Mouse (Mus musculus): ENCODE measurements at regions not wholly inside any gene's neighbourhood (a gene's known extent, or its start where the extent isn't known, plus 50 kb on each side); places are given as distances from the start of the nearest gene placed in this dataset.
"Not testable (repeated sequence)": the region's sequence is repeated elsewhere in the genome, so short reads cannot be mapped to it uniquely, and the experiment has no call there.

GRCm38 (mm10) chr10:14292701-14293100, 252.8 kb downstream of the Adgrg6 start:
- H3K4me1 ChIP-seq; H3K27me3 ChIP-seq; H3K9me3 ChIP-seq; ATAC-seq (ENCODE audit: low FRiP score, low read depth); H3K4me3 ChIP-seq; H3K36me3 ChIP-seq; H3K4me2 ChIP-seq (replicated peaks); H3K27ac ChIP-seq; H3K9ac ChIP-seq: not testable (repeated sequence)
- WGBS, result 86% methylated on average over 8 of the region's 8 CpGs

GRCm38 (mm10) chr10:14287551-14287950, 257.9 kb downstream of the Adgrg6 start:
- H3K27me3 ChIP-seq, result no peaks in the 10 kb centered on the region
- no peak overlapping the region for H3K4me2 ChIP-seq (replicated peaks)
- 0 out of 2 replicates have a peak, but pooled peaks cover 4% of the 10 kb centered on the region for H3K4me1 ChIP-seq
- no peak overlapping the region for H3K4me3 ChIP-seq
- H3K36me3 ChIP-seq, result no peaks in the 10 kb centered on the region
- no peak for ATAC-seq (ENCODE audit: low FRiP score, low read depth)
- H3K27ac ChIP-seq, result no peak overlapping the region
- H3K9me3 ChIP-seq, result peaks cover 4% of the 10 kb centered on the region; the same call in 1 of the 2 replicates
- 70% methylated on average over 4 of the region's 4 CpGs for WGBS
- no peak overlapping the region for H3K9ac ChIP-seq

- H3K27me3 ChIP-seq, result no peaks in the 10 kb centered on the region
- ATAC-seq (ENCODE audit: low FRiP score, low read depth), result no peak
- H3K27ac ChIP-seq, result no peak overlapping the region
- WGBS, result 94% methylated on average over 1 of the region's 1 CpGs
- no peaks in the 10 kb centered on the region for H3K9me3 ChIP-seq
- H3K4me3 ChIP-seq, result no peak overlapping the region
- no peaks in the 10 kb centered on the region for H3K36me3 ChIP-seq
- H3K9ac ChIP-seq, result no peak overlapping the region
- H3K4me1 ChIP-seq, result no peaks in the 10 kb centered on the region
- no peak overlapping the region for H3K4me2 ChIP-seq (replicated peaks)
These were observed 268.8 kb downstream of the Adgrg6 start for GRCm38 (mm10) chr10:14276631-14277030.

- H3K4me1 ChIP-seq, result no peaks in the 10 kb centered on the region
- ATAC-seq (ENCODE audit: low FRiP score, low read depth), result no peak
- H3K4me3 ChIP-seq, result no peak overlapping the region
- no peaks in the 10 kb centered on the region for H3K36me3 ChIP-seq
- no peak overlapping the region for H3K9ac ChIP-seq
- 96% methylated on average over 1 of the region's 1 CpGs for WGBS
- no peaks in the 10 kb centered on the region for H3K27me3 ChIP-seq
- no peak overlapping the region for H3K27ac ChIP-seq
- no peaks in the 10 kb centered on the region for H3K9me3 ChIP-seq
- H3K4me2 ChIP-seq (replicated peaks), result no peak overlapping the region
These were observed 270.0 kb downstream of the Adgrg6 start for GRCm38 (mm10) chr10:14275477-14275876.

- Histone ChIP-seq H3K4me3 (no peak overlapping the region), H3K9ac (no peak overlapping the region), H3K9me3 (no peaks in the 10 kb centered on the region), H3K4me1 (no peaks in the 10 kb centered on the region), H3K4me2 (replicated peaks) (no peak overlapping the region), H3K27ac (no peak overlapping the region), H3K27me3 (no peaks in the 10 kb centered on the region), H3K36me3 (no peaks in the 10 kb centered on the region)
- no peak for ATAC-seq (ENCODE audit: low FRiP score, low read depth)
- 22% methylated on average over 3 of the region's 4 CpGs for WGBS
These were observed 275.5 kb downstream of the Adgrg6 start for GRCm38 (mm10) chr10:14270008-14270407.

- no peak for ATAC-seq (ENCODE audit: low FRiP score, low read depth)
- H3K4me2 ChIP-seq (replicated peaks), result no peak overlapping the region
- H3K9me3 ChIP-seq, result no peaks in the 10 kb centered on the region
- WGBS, result 76% methylated on average over 3 of the region's 3 CpGs
- no peak overlapping the region for H3K9ac ChIP-seq
- no peaks in the 10 kb centered on the region for H3K4me1 ChIP-seq
- H3K27me3 ChIP-seq, result no peaks in the 10 kb centered on the region
- H3K4me3 ChIP-seq, result no peak overlapping the region
- H3K27ac ChIP-seq, result no peak overlapping the region
- no peaks in the 10 kb centered on the region for H3K36me3 ChIP-seq
These were observed 277.8 kb downstream of the Adgrg6 start for GRCm38 (mm10) chr10:14267641-14268040.

GRCm38 (mm10) chr10:14239670-14240069, 273.8 kb downstream of the Hivep2 start:
- no peaks in the 10 kb centered on the region for H3K36me3 ChIP-seq
- 89% methylated on average over 8 of the region's 8 CpGs for WGBS
- H3K27me3 ChIP-seq, result no peaks in the 10 kb centered on the region
- no peak overlapping the region for H3K4me3 ChIP-seq
- H3K9ac ChIP-seq, result no peak overlapping the region
- H3K9me3 ChIP-seq, result no peaks in the 10 kb centered on the region
- H3K4me1 ChIP-seq, result no peaks in the 10 kb centered on the region
- H3K27ac ChIP-seq, result no peak overlapping the region
- ATAC-seq (ENCODE audit: low FRiP score, low read depth), result no peak
- H3K4me2 ChIP-seq (replicated peaks), result no peak overlapping the region

- Histone ChIP-seq H3K9me3 (no peaks in the 10 kb centered on the region), H3K36me3 (no peaks in the 10 kb centered on the region), H3K9ac (no peak overlapping the region), H3K4me2 (replicated peaks) (no peak overlapping the region), H3K4me3 (no peak overlapping the region), H3K4me1 (no peaks in the 10 kb centered on the region), H3K27me3 (no peaks in the 10 kb centered on the region), H3K27ac (no peak overlapping the region)
- 63% methylated on average over 10 of the region's 10 CpGs for WGBS
- ATAC-seq (ENCODE audit: low FRiP score, low read depth), result no peak
These were observed 269.2 kb downstream of the Hivep2 start for GRCm38 (mm10) chr10:14234896-14235604.

GRCm38 (mm10) chr10:14234005-14234602, 268.2 kb downstream of the Hivep2 start:
- no peak overlapping the region for H3K27ac ChIP-seq
- no peak for ATAC-seq (ENCODE audit: low FRiP score, low read depth)

GRCm38 (mm10) chr10:14233335-14233734, 267.5 kb downstream of the Hivep2 start:
- Histone ChIP-seq H3K36me3 (no peaks in the 10 kb centered on the region), H3K27me3 (no peaks in the 10 kb centered on the region), H3K4me3 (no peak overlapping the region), H3K4me1 (no peaks in the 10 kb centered on the region), H3K9ac (no peak overlapping the region), H3K4me2 (replicated peaks) (no peak overlapping the region), H3K9me3 (no peaks in the 10 kb centered on the region), H3K27ac (no peak overlapping the region)
- ATAC-seq (ENCODE audit: low FRiP score, low read depth), result no peak
- WGBS, result 53% methylated on average over 3 of the region's 3 CpGs

More at GRCm38 (mm10) chr10:14234005-14234602, 268.2 kb downstream of the Hivep2 start:
- no peaks in the 10 kb centered on the region for H3K27me3 ChIP-seq
- H3K4me3 ChIP-seq, result no peak overlapping the region
- H3K4me1 ChIP-seq, result no peaks in the 10 kb centered on the region
- H3K4me2 ChIP-seq (replicated peaks), result no peak overlapping the region
- WGBS, result 55% methylated on average over 5 of the region's 5 CpGs
- no peaks in the 10 kb centered on the region for H3K9me3 ChIP-seq
- no peaks in the 10 kb centered on the region for H3K36me3 ChIP-seq
- no peak overlapping the region for H3K9ac ChIP-seq

GRCm38 (mm10) chr10:14231464-14231863, 265.6 kb downstream of the Hivep2 start:
- Histone ChIP-seq H3K4me1 (no peaks in the 10 kb centered on the region), H3K27ac (no peak overlapping the region), H3K9ac (no peak overlapping the region), H3K4me3 (no peak overlapping the region), H3K9me3 (no peaks in the 10 kb centered on the region), H3K4me2 (replicated peaks) (no peak overlapping the region), H3K36me3 (no peaks in the 10 kb centered on the region), H3K27me3 (no peaks in the 10 kb centered on the region)
- 29% methylated on average over 1 of the region's 1 CpGs for WGBS
- no peak for ATAC-seq (ENCODE audit: low FRiP score, low read depth)

- 94% methylated on average over 1 of the region's 1 CpGs for WGBS
- H3K9ac ChIP-seq, result no peak overlapping the region
- peaks cover under 1% of the 10 kb centered on the region; the same call in 1 of the 2 replicates for H3K4me1 ChIP-seq
- no peak overlapping the region for H3K27ac ChIP-seq
- H3K27me3 ChIP-seq, result no peaks in the 10 kb centered on the region
- H3K4me2 ChIP-seq (replicated peaks), result no peak overlapping the region
- H3K36me3 ChIP-seq, result no peaks in the 10 kb centered on the region
- no peak overlapping the region for H3K4me3 ChIP-seq
- peaks cover 3% of the 10 kb centered on the region; the same call in 1 of the 2 replicates for H3K9me3 ChIP-seq
- no peak for ATAC-seq (ENCODE audit: low FRiP score, low read depth)
These were observed 251.4 kb downstream of the Hivep2 start for GRCm38 (mm10) chr10:14217284-14217683.
